Mouse (Mus musculus) heart, adult 2 months (tissue): Measurements from ENCODE around the gene Clec2e. TPM values are rescaled to one million over a fixed set of nuclear protein-coding genes. Genes with fewer than 3 reads are reported as not detected.
A peak's percentile ranks its signal among the peaks of the same experiment; 100 is the strongest.

Experiments used
- DNase-seq, 2 experiments: peaks; one replicate each; pipeline ENCODE4 v3.0.0; 2021
- H3K27ac ChIP-seq: fragments of 200-600 bp; 2 replicates; pipeline ENCODE4 v1.8.1; 2022
- H3K27me3 ChIP-seq: fragments of 200-500 bp; 2 replicates; pipeline ENCODE4 v1.6.1; 2012; ENCODE audit warnings: mild to moderate bottlenecking, low read length, inconsistent platforms, mixed read lengths; ENCODE audit not compliant: control insufficient read depth, insufficient read depth
- H3K36me3 ChIP-seq: fragments of 200-500 bp; 2 replicates; pipeline ENCODE4 v1.6.1; 2012; ENCODE audit warnings: low read length, inconsistent platforms; ENCODE audit not compliant: control insufficient read depth, insufficient read depth
- H3K4me1 ChIP-seq: fragments of 200-500 bp; 2 replicates; pipeline ENCODE4 v1.6.1; 2011; ENCODE audit warnings: low read length; ENCODE audit not compliant: control insufficient read depth, insufficient read depth
- H3K4me3 ChIP-seq: fragments of 200-600 bp; 2 replicates; pipeline ENCODE4 v1.8.1; 2022
- H3K79me2 ChIP-seq: fragments of 200-500 bp; replicated peaks from 2 replicates; pipeline ENCODE4 v1.6.1; 2012; ENCODE audit warnings: mild to moderate bottlenecking, inconsistent platforms, low read length, moderate library complexity, mixed read lengths; ENCODE audit not compliant: control insufficient read depth, insufficient read depth
- H3K9ac ChIP-seq: fragments of 200-500 bp; 2 replicates; pipeline ENCODE4 v1.6.1; 2012; ENCODE audit warnings: low read depth, mild to moderate bottlenecking, control low read depth, inconsistent platforms, low read length, mixed read lengths
- CTCF ChIP-seq: fragments of 200-600 bp; IDR thresholded peaks from 2 replicates; pipeline ENCODE4 v1.8.1; 2022; ENCODE audit warnings: antibody characterized with exemption, mild to moderate bottlenecking, moderate library complexity
- EP300 ChIP-seq: fragments of 200-500 bp; IDR thresholded peaks from 2 replicates; pipeline ENCODE4 v1.6.1; 2011; ENCODE audit warnings: low read depth, low read length, control low read depth; ENCODE audit not compliant: insufficient read depth
- POLR2A ChIP-seq: fragments of 200-500 bp; IDR thresholded peaks from 2 replicates; pipeline ENCODE4 v1.6.1; 2011; ENCODE audit warnings: mild to moderate bottlenecking, low read depth, low read length, control low read depth; ENCODE audit not compliant: insufficient read depth
- WGBS: fragments of 180-500 bp; shearing (Covaris S2); methylation state at CpG from one replicate; pipeline ENCODE4 v1.1.7; 2018; 5-methylcytosine and 5-hydroxymethylcytosine counted together
- intact Hi-C: fragments of 180-260 bp; cut with DNase I; formaldehyde crosslinking; loops from one replicate; pipeline ENCODE4 v1.15.1; 2025
- polyA plus RNA-seq: library from polyadenylated mRNA; depleted of rRNA; stranded (reverse); fragments of >200 nt; gene quantifications from 2 replicates; pipeline ENCODE4 v1.2.3, GENCODE M21; 2012
- total RNA-seq, 2 experiments: library from RNA; stranded (reverse); gene quantifications; 2 replicates each; pipeline ENCODE4 v1.2.3; 2021

The Clec2e gene
- total and polyA plus RNA-seq, 3 experiments = 0.10 to 0.26 TPM; not detected in 1

DNA sequence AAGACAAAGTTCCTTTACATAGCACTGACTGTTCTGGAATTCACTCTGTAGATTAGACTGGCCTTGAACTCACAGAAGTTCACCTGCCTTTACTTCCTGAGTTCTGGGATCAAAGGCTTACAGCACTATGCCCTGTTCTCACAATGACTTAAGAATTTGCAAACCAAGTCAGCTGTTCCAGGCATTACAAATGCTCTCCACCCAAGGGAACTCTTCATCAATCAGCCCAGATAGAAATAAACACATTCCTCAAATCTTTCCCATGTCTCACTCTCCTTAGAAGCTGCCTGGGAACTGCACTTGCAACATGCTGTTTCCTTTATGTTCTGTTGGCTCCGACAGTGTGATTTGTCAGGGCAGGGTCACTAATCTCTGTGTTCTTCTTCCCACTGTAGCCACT is 13.1 kb upstream of the Clec2e start:
- Histone ChIP-seq H3K4me3 (no peak overlapping the region), H3K27ac (peak overlapping the region; percentile 76), H3K79me2 (no peaks in the 10 kb centered on the region), H3K4me1 (peaks cover 10% of the 10 kb centered on the region), H3K27me3 (no peaks in the 10 kb centered on the region), H3K9ac (no peak overlapping the region), H3K36me3 (peaks cover 3% of the 10 kb centered on the region; the same call in 1 of the 2 replicates)
- WGBS = 19% methylated on average over 1 of the region's 1 CpGs
- DNase-seq = no peak
- TF ChIP-seq POLR2A (no peak), CTCF (no peak), EP300 (no peak)
- intact Hi-C loops = loop anchor here (2.0 kb wide), 1 partner anchor 15 kb away; no protein-coding TSS in a partner anchor

DNA sequence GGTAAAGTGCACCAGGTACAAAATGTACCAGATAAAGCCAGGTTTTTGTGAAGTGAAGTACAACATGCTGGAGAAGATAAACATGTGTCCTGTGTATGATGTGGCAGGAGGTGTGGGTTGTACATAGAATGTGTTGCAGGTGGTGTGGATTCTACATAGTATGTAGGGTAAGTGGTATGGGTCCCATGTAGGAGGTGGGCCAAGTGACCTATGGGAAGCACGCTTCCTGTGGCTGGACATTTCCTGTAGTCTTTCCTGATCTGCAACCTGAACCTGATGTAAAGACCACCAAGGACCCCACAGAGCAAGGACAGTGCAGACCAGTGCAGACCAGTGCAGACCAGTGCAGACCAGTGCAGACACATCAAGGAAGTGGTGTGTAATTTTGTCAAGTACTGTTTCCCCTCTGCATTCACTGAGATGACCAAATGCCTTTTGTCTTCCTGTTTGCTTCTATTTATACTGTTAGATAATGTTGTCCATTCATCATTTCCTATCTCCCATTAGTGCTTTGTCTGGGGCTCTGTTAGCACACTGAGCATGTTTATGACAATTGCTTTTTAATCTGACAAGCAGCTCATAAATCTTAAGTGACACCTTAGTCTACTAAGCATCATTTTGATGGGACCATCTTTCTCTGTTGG is 12.4 kb upstream of the Clec2e start:
- Histone ChIP-seq H3K9ac (no peak overlapping the region), H3K27ac (peak overlapping the region; percentile 76)
- intact Hi-C loops = loop anchor here (2.0 kb wide), 1 partner anchor 16 kb away; no protein-coding TSS in a partner anchor

DNA sequence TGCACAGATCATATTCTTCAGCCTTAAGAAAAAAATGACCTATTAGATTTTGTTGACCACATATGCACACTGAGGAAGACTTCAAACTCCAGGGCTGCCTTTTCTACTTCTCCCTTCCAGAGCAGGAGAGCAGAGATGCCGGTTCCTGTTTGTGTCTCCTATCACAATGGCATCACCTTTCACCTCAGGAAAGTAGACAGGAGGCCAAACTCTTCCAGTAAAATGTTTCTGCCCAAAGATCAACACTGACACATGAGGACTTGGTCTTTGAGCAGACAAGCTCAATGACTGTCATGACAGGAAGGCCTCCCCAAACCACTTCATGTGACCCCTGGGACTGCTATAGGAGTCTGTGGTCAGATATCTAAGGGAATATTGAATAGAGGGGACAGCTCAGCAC is 11.8 kb upstream of the Clec2e start:
- Histone ChIP-seq H3K9ac (no peak overlapping the region), H3K79me2 (no peaks in the 10 kb centered on the region), H3K36me3 (peaks cover 6% of the 10 kb centered on the region), H3K4me3 (no peak overlapping the region), H3K27me3 (no peaks in the 10 kb centered on the region), H3K4me1 (peaks cover 11% of the 10 kb centered on the region), H3K27ac (peak overlapping the region; percentile 76)
- no peak for TF ChIP-seq CTCF
- TF ChIP-seq POLR2A = no peak
- TF ChIP-seq EP300 = no peak
- DNase-seq = peak; percentile 36 to 38
- WGBS = 16% methylated on average over 1 of the region's 1 CpGs
- intact Hi-C loops = loop anchor here (2.0 kb wide), 1 partner anchor 16 kb away; no protein-coding TSS in a partner anchor

More for the DNA sequence above, 12.4 kb upstream of the Clec2e start:
- no peak for TF ChIP-seq EP300
- no peak for TF ChIP-seq CTCF
- no peak for TF ChIP-seq POLR2A
- Histone ChIP-seq H3K4me1 (peaks cover 10% of the 10 kb centered on the region), H3K4me3 (no peak overlapping the region), H3K36me3 (peaks cover 4% of the 10 kb centered on the region; the same call in 1 of the 2 replicates), H3K79me2 (no peaks in the 10 kb centered on the region), H3K27me3 (no peaks in the 10 kb centered on the region)
- no peak for DNase-seq
- 56% methylated on average over 1 of the region's 1 CpGs for WGBS

DNA sequence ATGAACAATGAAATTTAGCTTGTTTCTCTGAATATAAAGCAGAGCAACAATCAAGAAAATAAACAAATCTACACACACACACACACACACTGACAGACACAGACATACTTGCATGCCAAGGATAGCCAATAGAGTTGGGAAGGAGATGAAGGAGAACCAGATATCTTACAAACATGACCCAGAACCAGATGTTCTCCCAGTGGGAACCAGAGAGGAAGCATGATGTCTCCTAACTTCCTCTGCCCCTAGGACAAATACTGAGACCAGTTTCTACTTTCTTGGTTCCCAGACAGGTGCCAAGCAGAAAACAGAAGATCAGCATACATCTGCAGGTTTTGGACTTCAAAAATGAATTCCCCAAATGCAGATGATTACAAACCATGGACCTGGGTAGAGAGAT is 7.2 kb upstream of the Clec2e start:
- no peak for DNase-seq
- TF ChIP-seq CTCF = no peak
- TF ChIP-seq EP300 = no peak
- TF ChIP-seq POLR2A = no peak
- intact Hi-C loops = no loop called here

DNA sequence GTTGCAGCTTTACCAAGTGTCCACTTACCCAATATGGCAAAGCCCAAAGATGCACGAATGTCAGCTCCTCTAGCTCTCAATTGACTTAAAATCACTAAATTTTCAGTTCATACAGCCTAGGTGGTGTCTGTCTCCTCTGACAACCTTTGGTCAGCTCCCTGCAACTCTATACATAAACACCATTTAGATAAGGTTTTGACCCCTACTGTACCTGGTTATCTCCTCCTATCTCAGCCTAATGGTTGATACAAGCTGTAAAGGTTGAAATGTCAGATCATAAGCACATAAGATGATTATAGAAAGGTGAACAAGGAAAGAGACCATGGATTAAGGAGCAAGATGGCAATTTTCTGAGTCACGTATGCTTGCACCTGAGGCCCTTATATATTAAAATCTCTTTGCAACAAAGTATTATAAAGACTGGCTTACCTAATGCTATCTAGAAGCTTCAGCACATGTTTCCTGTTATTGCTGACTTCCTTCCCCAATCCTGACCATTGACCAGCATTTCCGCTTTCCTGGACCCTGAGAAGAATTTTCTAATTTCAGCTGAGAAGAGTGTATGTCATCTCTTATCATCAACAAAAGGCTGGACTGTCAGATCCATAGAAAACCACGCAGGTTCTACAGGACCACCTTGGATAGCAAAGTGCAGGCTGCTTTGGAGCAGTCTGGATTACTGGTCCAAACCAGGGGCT is 2.3 kb upstream of the Clec2e start:
- no peak overlapping the region for H3K9ac ChIP-seq
- peak; percentile 40; the same call in 1 of the 2 replicates for TF ChIP-seq POLR2A
- TF ChIP-seq EP300 = no peak
- no peak for TF ChIP-seq CTCF
- peak in 1 of 2 experiments; percentile 15 for DNase-seq
- H3K4me1 ChIP-seq = peaks cover 10% of the 10 kb centered on the region
- H3K27ac ChIP-seq = peak overlapping the region; percentile 78
- H3K79me2 ChIP-seq = no peaks in the 10 kb centered on the region
- H3K27me3 ChIP-seq = no peaks in the 10 kb centered on the region
- WGBS = 54% methylated on average over 4 of the region's 4 CpGs
- H3K4me3 ChIP-seq = no peak overlapping the region
- intact Hi-C loops = no loop called here
- peaks cover 12% of the 10 kb centered on the region for H3K36me3 ChIP-seq

More for the DNA sequence above, 7.2 kb upstream of the Clec2e start:
- H3K9ac ChIP-seq = no peak overlapping the region
- peak overlapping the region; percentile 36 for H3K27ac ChIP-seq
- H3K4me3 ChIP-seq = no peak overlapping the region
- H3K36me3 ChIP-seq = peaks cover 10% of the 10 kb centered on the region
- peaks cover 10% of the 10 kb centered on the region for H3K4me1 ChIP-seq
- no peaks in the 10 kb centered on the region for H3K27me3 ChIP-seq
- H3K79me2 ChIP-seq = no peaks in the 10 kb centered on the region

DNA sequence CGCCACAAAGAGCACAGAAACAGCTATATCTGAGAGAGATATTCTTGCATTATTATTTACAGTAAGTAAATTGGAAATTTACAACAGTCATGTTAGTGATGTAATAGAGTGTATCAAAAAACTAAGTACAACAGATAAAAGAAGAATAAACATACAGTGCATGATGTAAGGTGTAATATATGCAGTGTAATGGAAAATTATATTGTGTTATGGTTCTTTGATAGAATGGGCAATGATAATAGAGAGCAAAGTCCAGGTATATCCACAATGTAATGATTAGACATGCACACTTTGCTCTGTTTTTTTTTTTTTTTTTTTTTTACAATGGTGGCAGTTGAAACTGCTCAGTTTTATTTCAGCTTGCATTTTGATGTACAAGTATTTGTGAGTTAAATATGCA is 891 bp upstream of the Clec2e start:
- DNase-seq = no peak
- Histone ChIP-seq H3K27ac (no peak overlapping the region), H3K27me3 (no peaks in the 10 kb centered on the region), H3K4me3 (no peak overlapping the region), H3K79me2 (no peaks in the 10 kb centered on the region), H3K4me1 (peaks cover 10% of the 10 kb centered on the region), H3K9ac (no peak overlapping the region), H3K36me3 (peaks cover 17% of the 10 kb centered on the region)
- WGBS = 98% methylated on average over 1 of the region's 1 CpGs
- TF ChIP-seq POLR2A (no peak), CTCF (no peak), EP300 (no peak)
- intact Hi-C loops = no loop called here
